ENCODE assay signal across 9 mouse cellular contexts in the genomic region with DNA sequence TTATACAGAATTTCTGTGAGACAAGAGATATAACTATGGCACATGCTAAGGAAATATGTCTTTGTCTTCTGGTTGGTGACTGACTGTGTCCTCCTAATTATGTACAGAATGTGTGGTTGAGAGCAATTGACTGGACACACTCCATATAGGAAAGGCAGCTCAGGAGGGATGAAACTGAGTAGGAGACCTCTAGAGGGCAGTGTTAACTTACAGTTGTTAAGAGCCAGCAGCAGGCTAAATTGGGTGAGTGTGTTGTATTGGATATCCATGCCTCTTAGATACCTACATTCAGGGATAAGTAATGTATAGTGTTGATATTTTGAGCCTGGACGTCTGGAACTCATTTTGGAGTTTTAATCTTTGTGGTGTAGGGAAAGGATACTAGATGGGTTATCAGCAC.
DNase-seq lines count a peak whose midpoint lies in the region; ATAC-seq and TF ChIP-seq lines count a peak whose summit lies in the region.
"Had no signal": no experiment of that assay in that cellular context is flagged by ENCODE, and none has a peak within 500 bp of the region (broad histone marks: within the 10 kb centered on the region; RNA-seq: fewer than 3 reads in every experiment).

No protein-coding gene starts in this region.

- H3K36me3 ChIP-seq in kidney, adult 2 months (ENCODE audit: control insufficient read depth, insufficient read depth, low read length) = no peaks in the 10 kb centered on the region
- H3K36me3 ChIP-seq: limb, embryonic 15.5 days had no signal

- WGBS in kidney, adult 2 months = 7% methylated on average over 1 of the region's 1 CpGs
- WGBS in lung, adult 2 months = 3% methylated on average over 1 of the region's 1 CpGs

- TF ChIP-seq POLR2A in embryonic fibroblast, embryonic 13.5 days (IDR thresholded peaks at IDR 0.05; ENCODE audit: low read depth, low read length) = no peak
- no peak for TF ChIP-seq POLR2A in kidney, adult 2 months (IDR thresholded peaks at IDR 0.05; ENCODE audit: low read depth, low read length)
- no peak for TF ChIP-seq POLR2A in lung, adult 2 months (IDR thresholded peaks at IDR 0.05; ENCODE audit: borderline replicate concordance, extremely low read depth, low read depth, low read length)

- no peak for ATAC-seq in megakaryocyte, adult 5-6 weeks (ENCODE audit: poor library complexity, severe bottlenecking)

- H3K27me3 ChIP-seq in kidney, adult 2 months (replicated peaks; ENCODE audit: control insufficient read depth, insufficient read depth, low read length) = no peaks in the 10 kb centered on the region
- H3K27me3 ChIP-seq: limb, embryonic 15.5 days had no signal

- TF ChIP-seq CTCF in embryonic fibroblast, embryonic 13.5 days (IDR thresholded peaks at IDR 0.05; ENCODE audit: borderline replicate concordance, insufficient read depth, low read length) = peak; percentile 22; the same call in 1 of the 2 replicates
- no peak; the same call in 1 of the 2 replicates for TF ChIP-seq CTCF in kidney, adult 2 months (conservative IDR thresholded peaks at IDR 0.05; ENCODE audit: insufficient read depth, insufficient read length, low read depth, low read length)
- TF ChIP-seq CTCF in lung, adult 2 months (IDR thresholded peaks at IDR 0.05; ENCODE audit: insufficient read depth, low read length) = peak; percentile 13; the same call in 1 of the 2 replicates

- no peak overlapping the region for H3K4me3 ChIP-seq in embryonic fibroblast, embryonic 13.5 days (ENCODE audit: insufficient read depth, low read length)
- no peak overlapping the region for H3K4me3 ChIP-seq in kidney, adult 2 months (ENCODE audit: insufficient read depth, low read depth, low read length)
- no peak overlapping the region for H3K4me3 ChIP-seq in lung, adult 2 months (replicated peaks; ENCODE audit: extremely low read depth, low read depth, low read length)
- H3K4me3 ChIP-seq: limb, embryonic 15.5 days had no signal

- H3K4me1 ChIP-seq in embryonic fibroblast, embryonic 13.5 days (ENCODE audit: control insufficient read depth, insufficient read depth, low read length) = no peaks in the 10 kb centered on the region; the same call in 1 of the 2 replicates
- H3K4me1 ChIP-seq in kidney, adult 2 months (ENCODE audit: control insufficient read depth, insufficient read depth, low read length) = no peaks in the 10 kb centered on the region
- H3K4me1 ChIP-seq in lung, adult 2 months (ENCODE audit: control insufficient read depth, insufficient read depth, low read length) = no peaks in the 10 kb centered on the region

- peak; percentile 6 for DNase-seq in kidney, adult 11 months
- DNase-seq in kidney, adult 18-20 months = no peak
- DNase-seq in adrenal gland, postnatal 14 days = peak; percentile 16
- DNase-seq in kidney, adult 2 months = peak; percentile 56
- DNase-seq in lung, adult 2 months = no peak
- DNase-seq in retina, postnatal 7 days (ENCODE audit: low read depth, low spot score) = peak; percentile 29

- H3K27ac ChIP-seq in embryonic fibroblast, embryonic 13.5 days (ENCODE audit: insufficient read depth, low read length) = no peak overlapping the region
- H3K27ac ChIP-seq in kidney, adult 2 months (ENCODE audit: insufficient read depth, low read depth, low read length) = no peak overlapping the region
- H3K27ac ChIP-seq: limb, embryonic 15.5 days had no signal

Comparison
In these comparisons a context has a peak if more than half of its experiments do, and no peak if none do; other contexts are left out.
1. DNase-seq: peak in kidney, adult 11 months (single experiment), adrenal gland, postnatal 14 days (single experiment), kidney, adult 2 months (single experiment) and retina, postnatal 7 days (single experiment); none in kidney, adult 18-20 months (single experiment) and lung, adult 2 months (single experiment).